Mouse (Mus musculus) right cerebral cortex, postnatal 36 days (tissue): Measurements from ENCODE around the gene Ifrd2.

Source experiments
- DNase-seq, 2 experiments: peaks; one replicate each; pipeline ENCODE4 v3.0.0; 2022; ENCODE audit warnings: low spot score in 2 of 2, mixed read lengths in 1 of 2

Gene Ifrd2

GRCm38 (mm10) chr9:107599433-107599832 lies 12.0 kb downstream of the Ifrd2 start:
- no peak for DNase-seq

DNA sequence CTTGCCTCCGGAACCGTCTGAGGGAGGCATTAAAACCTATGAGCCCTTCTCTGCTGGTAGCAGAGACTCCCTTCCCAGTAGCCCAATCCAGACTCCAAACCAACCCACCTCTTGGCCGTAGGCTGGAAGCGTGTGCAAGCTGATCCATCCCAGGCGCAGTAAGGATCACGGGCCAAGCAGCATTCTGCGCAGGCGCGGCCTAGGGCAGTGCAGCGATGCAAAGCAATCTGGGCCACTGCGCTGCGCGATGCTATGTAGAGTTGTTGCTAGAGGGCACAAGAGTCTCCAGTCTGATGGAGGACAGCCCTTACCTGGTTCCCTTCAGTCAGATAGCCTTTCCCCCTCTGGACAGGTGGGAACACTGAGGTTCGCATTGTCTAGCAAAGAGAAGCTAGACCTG lies 12.4 kb downstream of the Ifrd2 start:
- peak in 1 of 2 experiments; percentile 51 for DNase-seq

GRCm38 (mm10) chr9:107600745-107601144 lies 13.3 kb downstream of the Ifrd2 start:
- no peak for DNase-seq

DNA sequence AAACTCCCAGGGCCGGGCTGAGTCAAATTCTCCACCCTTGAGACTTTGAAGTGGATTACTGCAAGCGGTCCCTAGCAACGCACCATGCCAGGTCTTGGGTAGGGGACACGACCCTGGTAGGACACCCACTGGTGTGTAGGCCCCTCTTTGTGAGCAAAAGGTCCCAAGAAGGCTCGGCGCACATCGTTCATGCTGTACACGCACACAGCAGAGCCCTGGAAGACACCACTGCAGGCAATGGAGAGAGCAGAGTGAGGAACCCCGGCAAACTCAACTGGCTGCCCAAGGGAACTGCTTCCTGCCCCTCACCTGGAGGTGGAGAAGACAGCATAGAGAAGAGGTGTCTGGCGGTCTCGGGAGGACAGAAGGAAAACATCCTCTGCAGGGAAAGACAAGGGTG lies 13.8 kb downstream of the Ifrd2 start:
- DNase-seq, result no peak

GRCm38 (mm10) chr9:107602068-107602648 lies 14.7 kb downstream of the Ifrd2 start:
- peak; percentile 76 to 78 for DNase-seq

GRCm38 (mm10) chr9:107603251-107603650 lies 15.8 kb downstream of the Ifrd2 start:
- DNase-seq, result no peak

DNA sequence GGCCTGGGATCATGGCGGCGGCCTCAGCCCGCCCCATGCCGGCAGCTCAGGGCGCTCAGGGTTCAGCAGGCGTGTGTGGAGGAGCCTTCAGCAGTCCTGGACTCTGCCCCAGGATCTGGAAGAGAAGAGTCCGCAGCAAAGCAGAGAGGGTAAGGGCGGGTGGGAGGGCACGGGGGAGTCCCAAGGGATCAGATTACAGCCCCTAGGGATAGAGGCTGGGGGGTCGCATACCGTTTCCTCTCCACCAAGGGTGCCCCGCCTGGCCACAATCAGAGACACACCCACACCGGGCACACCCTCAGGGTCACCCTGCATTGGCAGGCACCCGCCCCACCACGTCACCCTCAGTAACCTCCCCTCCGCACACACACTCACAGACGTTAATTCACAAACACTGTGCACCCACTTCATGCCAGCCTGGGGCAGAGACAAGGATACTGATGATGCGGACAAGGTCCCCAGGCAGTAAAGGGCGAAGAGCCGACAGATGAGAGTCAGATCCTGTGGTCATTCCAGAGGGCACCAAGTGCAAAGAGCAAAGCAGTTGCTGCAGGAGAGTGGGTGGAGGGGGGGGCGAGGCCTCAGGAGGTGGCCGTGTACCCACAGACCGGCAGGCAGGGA lies 17.7 kb downstream of the Ifrd2 start:
- no peak for DNase-seq

GRCm38 (mm10) chr9:107606591-107606990 lies 19.1 kb downstream of the Ifrd2 start:
- no peak for DNase-seq

DNA sequence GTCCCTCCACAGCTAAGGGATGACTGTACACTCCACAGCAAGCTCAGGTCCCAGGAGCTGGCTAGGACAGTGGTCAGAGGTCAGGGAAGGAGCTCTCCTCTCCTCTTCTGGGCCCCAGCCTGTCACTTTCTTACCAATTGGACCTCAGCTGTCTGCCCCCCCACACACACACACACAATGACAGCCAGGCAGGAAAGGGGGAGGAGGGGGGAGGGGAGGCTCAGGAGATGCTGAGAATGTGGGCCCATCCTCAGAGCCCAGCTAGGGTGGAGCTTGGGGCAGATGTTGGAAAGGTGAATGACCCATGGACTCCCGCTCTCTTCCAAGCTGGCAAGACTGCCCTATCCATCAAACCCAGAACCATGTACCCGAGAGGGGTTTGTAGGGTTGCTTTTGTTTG lies 19.6 kb downstream of the Ifrd2 start:
- DNase-seq, result no peak

DNA sequence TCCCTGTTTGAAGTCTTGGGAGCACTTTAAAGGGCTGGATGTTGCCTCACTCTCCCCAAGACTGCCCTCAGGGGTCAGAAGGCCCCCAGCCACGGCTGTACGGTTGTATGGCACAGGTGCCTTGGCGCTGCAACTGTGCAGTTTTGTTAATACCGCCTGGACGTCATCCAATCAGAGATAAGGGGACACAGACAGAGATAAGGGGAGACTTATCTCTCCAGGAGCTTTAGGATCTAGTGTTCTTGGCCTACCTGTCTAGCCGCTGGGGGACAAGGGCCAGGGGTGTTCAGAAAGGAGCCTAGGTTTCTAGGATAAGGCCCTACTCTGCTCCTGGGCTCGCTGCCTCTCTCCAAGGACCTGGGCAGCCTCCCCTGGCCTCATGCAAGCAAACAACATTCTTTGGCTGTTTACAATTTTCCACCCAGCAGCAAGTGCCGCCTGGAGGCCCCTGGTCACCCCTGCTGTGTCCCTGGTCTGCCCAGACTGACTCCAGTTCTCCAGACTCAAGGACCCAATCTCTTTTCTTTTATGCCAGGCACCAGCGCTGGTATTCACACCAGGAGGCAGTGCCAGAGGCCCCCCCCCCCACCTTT lies 20.3 kb downstream of the Ifrd2 start:
- no peak for DNase-seq

GRCm38 (mm10) chr9:107608741-107609432 lies 21.4 kb downstream of the Ifrd2 start, which contains the start of gene Sema3b:
Gene Sema3b (minus strand): TSS chr9:107609229.
- DNase-seq, result no peak

- no peak for DNase-seq
Observed at GRCm38 (mm10) chr9:107609433-107609830, 22.0 kb downstream of the Ifrd2 start.

DNA sequence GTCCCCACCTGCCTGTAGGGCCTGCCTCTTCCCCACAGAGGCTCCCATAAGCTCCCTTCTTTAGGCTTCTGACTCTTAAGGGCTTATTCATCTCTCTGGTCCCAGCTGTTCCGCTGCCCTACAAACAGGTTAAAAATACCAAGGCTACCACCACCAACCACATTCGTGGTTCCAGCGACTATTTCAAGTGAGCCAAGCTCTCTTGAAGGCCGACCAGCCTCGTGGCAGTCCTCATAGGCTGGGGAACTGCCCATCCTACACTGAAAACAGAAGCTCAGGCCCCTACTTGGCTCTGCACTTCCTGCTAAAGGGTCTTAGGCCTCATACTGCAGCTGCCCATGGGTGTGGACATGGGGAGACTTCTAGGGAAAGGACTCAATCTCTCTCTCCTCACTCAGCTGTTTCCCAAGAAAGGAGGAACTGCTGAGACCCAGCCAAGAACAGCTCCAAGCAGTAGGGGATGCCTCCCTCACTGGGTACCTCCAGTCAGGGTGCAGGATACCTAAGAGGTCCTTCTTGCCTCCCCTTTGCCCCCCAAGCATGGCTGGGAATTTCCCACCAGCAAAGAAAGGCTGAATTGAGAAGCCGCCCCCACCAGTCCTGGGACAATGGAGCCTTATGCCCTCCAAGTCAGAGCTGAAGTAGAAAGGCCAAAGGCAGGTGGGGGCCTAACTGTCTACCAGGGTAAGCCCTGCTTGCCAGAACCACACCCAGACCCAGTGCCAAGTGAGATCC lies 24.2 kb downstream of the Ifrd2 start:
- DNase-seq, result no peak

- DNase-seq, result peak; percentile 96 to 97
Observed at GRCm38 (mm10) chr9:107612191-107612944, 24.9 kb downstream of the Ifrd2 start.

DNA sequence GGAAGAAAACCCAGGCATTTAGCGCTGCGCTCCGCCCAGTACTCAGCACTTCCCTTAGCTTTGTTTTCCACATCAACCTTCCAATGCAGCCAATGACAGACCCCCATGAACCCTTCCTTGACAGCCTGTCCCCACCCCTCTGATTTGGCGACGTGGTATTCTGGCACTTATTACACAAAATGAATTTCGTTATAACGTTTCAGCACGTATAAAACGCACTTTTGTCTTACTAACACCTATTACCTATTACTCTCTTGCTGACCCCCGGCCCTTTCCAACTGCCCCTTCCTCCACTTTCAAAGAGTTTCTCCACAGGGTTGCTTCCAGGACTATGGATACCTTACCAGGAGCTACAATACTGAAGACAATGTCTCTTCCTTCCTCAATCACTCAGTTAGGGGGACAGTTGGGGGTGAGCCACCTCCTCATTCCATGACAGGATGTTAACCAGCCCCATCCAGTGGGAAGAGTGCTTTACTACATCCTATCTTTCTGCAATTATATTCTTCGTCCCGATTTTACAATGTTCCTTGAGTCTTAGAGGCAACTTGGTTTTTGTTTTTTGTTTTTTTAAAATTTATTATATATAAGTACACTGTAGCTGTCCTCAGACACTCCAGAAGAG lies 25.6 kb downstream of the Ifrd2 start:
- DNase-seq, result no peak

DNA sequence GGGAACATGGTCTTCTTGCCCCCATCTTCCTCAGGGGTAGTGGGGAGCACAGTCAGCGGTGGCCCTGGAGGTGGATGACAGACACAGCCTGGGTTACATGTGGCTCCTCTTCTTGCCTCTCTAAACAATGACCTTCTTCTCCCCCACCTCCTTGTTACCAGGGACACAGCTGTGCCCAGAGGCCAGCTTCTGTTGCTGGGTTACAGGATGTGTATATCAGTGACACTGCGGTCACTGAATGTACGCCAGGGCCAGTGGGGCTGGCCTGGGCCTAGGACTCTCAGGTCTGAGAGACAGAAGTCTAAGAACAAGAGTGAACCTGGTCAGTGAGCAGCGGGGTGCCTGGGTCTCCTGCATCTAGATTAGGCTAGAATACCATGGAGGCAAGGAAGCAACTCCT lies 27.6 kb downstream of the Ifrd2 start:
- DNase-seq, result no peak

- DNase-seq, result no peak
Observed at GRCm38 (mm10) chr9:107617461-107617860, 30.0 kb downstream of the Ifrd2 start.

- DNase-seq, result no peak
Observed at GRCm38 (mm10) chr9:107618098-107618497, 30.7 kb downstream of the Ifrd2 start.

DNA sequence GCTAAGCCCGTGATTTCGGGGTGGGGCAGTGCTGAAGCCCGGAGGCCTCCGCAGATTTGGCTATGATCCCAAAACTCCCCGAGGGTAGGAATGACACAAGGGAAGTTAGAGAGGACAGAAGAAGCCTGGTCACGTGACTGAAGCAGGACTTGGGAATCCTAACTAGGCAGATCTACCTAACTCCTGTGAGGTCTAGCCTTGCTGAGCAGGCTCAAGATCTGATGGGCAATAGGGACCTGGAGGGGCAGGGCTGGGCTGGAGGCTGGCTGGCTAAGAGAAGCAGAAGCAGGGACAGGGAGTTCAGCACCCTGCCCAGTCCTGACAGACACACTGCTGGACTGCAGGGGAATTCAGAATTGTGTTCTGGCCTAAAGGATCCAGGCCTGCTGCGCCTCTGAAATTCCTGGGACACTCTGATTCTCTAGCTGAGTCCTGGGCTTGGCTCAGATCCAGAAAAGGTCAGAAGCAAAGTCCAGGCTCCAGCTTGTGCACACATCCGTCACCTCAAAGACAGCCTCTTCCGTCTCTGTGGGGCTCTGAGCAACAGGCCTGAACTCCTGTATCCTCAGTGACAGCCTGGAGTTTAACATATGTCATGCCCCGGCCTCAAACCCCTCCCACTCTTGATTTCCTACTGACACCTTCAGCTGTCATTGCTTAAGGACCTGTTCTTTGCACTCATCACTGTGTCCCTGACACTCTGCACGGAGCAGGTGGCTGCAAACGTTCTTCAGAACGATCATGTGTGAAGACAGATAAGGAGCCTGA lies 31.5 kb downstream of the Ifrd2 start:
- DNase-seq, result no peak

DNA sequence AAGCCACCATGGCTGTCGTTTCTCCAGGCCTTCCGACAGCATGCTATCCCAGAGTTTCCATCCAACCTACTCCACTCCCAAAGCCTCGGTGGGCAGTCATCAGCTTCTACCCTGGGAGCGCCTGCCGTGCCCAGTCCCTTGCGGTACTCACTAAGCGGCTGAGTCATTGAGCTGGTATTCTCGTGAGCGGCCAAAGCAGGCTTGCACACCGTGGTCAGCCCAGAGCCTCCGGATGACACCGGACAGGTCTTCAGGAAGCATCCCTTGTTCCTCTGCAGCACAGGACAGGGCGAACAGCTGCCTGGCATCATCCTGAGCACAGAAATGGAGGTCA lies 32.1 kb downstream of the Ifrd2 start:
- DNase-seq, result no peak
